Mouse (Mus musculus): ENCODE results near the gene Olfr1484. TPM values are rescaled to one million over a fixed set of nuclear protein-coding genes. Genes with fewer than 3 reads are reported as not detected.
"Not testable (repeated sequence)": the region's sequence is repeated elsewhere in the genome, so short reads cannot be mapped to it uniquely, and the experiment has no call there.

The Olfr1484 gene
- total RNA-seq (2021), result not detected

GRCm38 (mm10) chr19:13583211-13583610, at the start of gene Olfr1484:
Gene Olfr1484 (plus strand): TSS chr19:13583511.
- intact Hi-C loops (cut with DNase I), result no loop called here
- no peak for DNase-seq

DNA sequence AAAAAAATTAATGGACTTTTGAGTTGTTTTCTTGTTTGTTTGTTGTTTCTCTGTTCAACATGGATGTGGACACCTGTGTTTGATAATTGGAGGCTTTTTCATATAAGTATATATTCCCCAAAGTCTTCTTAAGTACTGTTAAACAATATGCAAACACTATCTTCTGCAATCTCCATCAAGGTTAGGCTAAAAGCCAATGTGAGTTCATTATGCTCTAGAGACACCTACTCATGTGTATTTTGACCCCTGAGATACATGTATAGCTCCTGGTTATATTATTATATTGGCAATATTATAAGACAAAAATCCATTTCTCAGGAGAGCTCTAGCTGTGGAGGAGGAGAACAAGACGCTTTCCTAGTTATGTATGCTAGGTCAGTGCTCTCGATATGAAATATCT, 33.8 kb downstream of the Olfr1484 start, which contains the start of gene Olfr1487:
Gene Olfr1487 (plus strand): TSS at position 301 of the 400 bp plus-strand sequence.
- DNase-seq; intact Hi-C loops (cut with DNase I): not testable (repeated sequence)

DNA sequence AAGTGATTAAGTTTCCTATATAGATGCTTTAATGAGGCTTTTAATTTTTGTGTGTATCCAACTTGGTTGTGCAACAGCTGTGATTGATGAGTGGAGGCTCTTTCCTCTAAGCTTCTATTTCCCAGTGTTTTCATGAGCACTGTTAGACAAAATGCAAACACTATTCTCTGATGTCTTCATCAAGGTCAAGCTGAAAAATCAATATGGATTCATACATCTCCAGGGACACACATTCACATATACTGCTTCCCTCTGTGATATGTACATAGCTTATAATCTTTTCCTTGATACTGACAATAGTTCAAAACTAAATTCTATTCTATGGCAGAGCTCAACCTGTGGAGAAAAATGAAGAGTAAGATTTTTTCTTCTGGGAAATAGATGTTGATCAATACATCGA, 48.0 kb downstream of the Olfr1484 start, which contains the start of gene Olfr1489:
Gene Olfr1489 (plus strand): TSS at position 301 of the 400 bp plus-strand sequence.
- intact Hi-C loops (cut with DNase I), result no loop called here
- DNase-seq, result no peak

Small RNAs within 50 kb of the gene (microRNA-seq; reads per million reads assigned to microRNA genes)
- gene Gm22323 (not detected), gene Gm23931 (not detected)

Other genes starting within 250 kb of the Olfr1484 start
- not detected for gene Olfr1466, start 244.6 kb upstream of the Olfr1484 start, total RNA-seq (2021)
- gene Olfr1467, start 221.3 kb upstream of the Olfr1484 start, total RNA-seq (2021), result not detected
- not detected for gene Olfr1469, start 175.7 kb upstream of the Olfr1484 start, total RNA-seq (2021)
- not detected for gene Olfr1471, start 140.1 kb upstream of the Olfr1484 start, total RNA-seq (2021)
- gene Olfr1472, start 127.4 kb upstream of the Olfr1484 start, total RNA-seq (2021), result not detected
- gene Olfr1474, start 113.9 kb upstream of the Olfr1484 start, total RNA-seq (2021), result not detected
- not detected for gene Olfr1475, start 103.3 kb upstream of the Olfr1484 start, total RNA-seq (2021)
- gene Olfr1477, start 83.0 kb upstream of the Olfr1484 start, total RNA-seq (2021), result not detected
- gene Olfr1480, start 55.6 kb upstream of the Olfr1484 start, total RNA-seq (2021), result not detected
- gene Olfr1487, start 33.9 kb downstream of the Olfr1484 start, total RNA-seq (2021), result not detected
- not detected for gene Olfr1489, start 48.1 kb downstream of the Olfr1484 start, total RNA-seq (2021)
- not detected for gene Olfr1490, start 67.6 kb downstream of the Olfr1484 start, total RNA-seq (2021)
- gene Olfr1491, start 113.8 kb downstream of the Olfr1484 start, total RNA-seq (2021), result not detected
- gene Olfr1493-ps1, start 139.8 kb downstream of the Olfr1484 start, total RNA-seq (2021), result not detected
- gene Olfr1494, start 156.2 kb downstream of the Olfr1484 start, total RNA-seq (2021), result not detected
- gene Olfr1495, start 181.1 kb downstream of the Olfr1484 start, total RNA-seq (2021), result not detected
- not detected for gene Olfr1496, start 194.4 kb downstream of the Olfr1484 start, total RNA-seq (2021)
- gene Olfr1497, start 214.7 kb downstream of the Olfr1484 start, total RNA-seq (2021), result not detected
- gene Olfr1499, start 235.9 kb downstream of the Olfr1484 start, total RNA-seq (2021), result not detected
- not detected for gene Olfr1500, start 247.0 kb downstream of the Olfr1484 start, total RNA-seq (2021)

All from left cerebral cortex, postnatal 4 days (tissue).